Comparison of ENCODE assay signal across 9 mouse cellular contexts in genomic region chr10:111071805-111072553, GRCm38 (mm10).
A peak's percentile ranks its signal among the peaks of the same experiment; 100 is the strongest.
DNase-seq lines count a peak whose midpoint lies in the region; ATAC-seq and TF ChIP-seq lines count a peak whose summit lies in the region.
"Had no signal": no experiment of that assay in that cellular context is flagged by ENCODE, and none has a peak within 500 bp of the region (broad histone marks: within the 10 kb centered on the region; RNA-seq: fewer than 3 reads in every experiment).

No protein-coding gene starts in this region.

- peaks cover 10% of the 10 kb centered on the region for H3K4me1 ChIP-seq in hindbrain, embryonic 12.5 days
- peaks cover 18% of the 10 kb centered on the region for H3K4me1 ChIP-seq in limb, embryonic 10.5 days

- H3K36me3 ChIP-seq in hindbrain, embryonic 12.5 days, result no peaks in the 10 kb centered on the region
- H3K36me3 ChIP-seq in limb, embryonic 10.5 days, result no peaks in the 10 kb centered on the region

- no peak overlapping the region; the same call in 1 of the 2 replicates for H3K4me2 ChIP-seq in hindbrain, embryonic 12.5 days (replicated peaks)

- intact Hi-C loops in left cerebral cortex, postnatal 36 days (cut with DNase I), result no loop called here

- 15% methylated on average over 9 of the region's 11 CpGs for WGBS in hindbrain, embryonic 12.5 days
- 14% methylated on average over 9 of the region's 11 CpGs for WGBS in limb, embryonic 10.5 days

- no peaks in the 10 kb centered on the region for H3K9me3 ChIP-seq in hindbrain, embryonic 12.5 days (replicated peaks)
- H3K9me3 ChIP-seq in limb, embryonic 10.5 days (replicated peaks), result no peaks in the 10 kb centered on the region

- no peak overlapping the region for H3K4me3 ChIP-seq in hindbrain, embryonic 12.5 days
- peak overlapping the region; percentile 6; the same call in 1 of the 2 replicates for H3K4me3 ChIP-seq in limb, embryonic 10.5 days
- no peak overlapping the region for H3K4me3 ChIP-seq in layer of hippocampus, adult 2 months

- H3K27ac ChIP-seq in hindbrain, embryonic 12.5 days, result no peak overlapping the region
- H3K27ac ChIP-seq in limb, embryonic 10.5 days, result no peak overlapping the region
- H3K27ac ChIP-seq in layer of hippocampus, adult 2 months, result no peak overlapping the region

- H3K9ac ChIP-seq in hindbrain, embryonic 12.5 days, result no peak overlapping the region

- TF ChIP-seq CTCF in layer of hippocampus, adult 2 months (conservative IDR thresholded peaks at IDR 0.05), result no peak

- no peaks in the 10 kb centered on the region for H3K27me3 ChIP-seq in hindbrain, embryonic 12.5 days
- no peaks in the 10 kb centered on the region for H3K27me3 ChIP-seq in limb, embryonic 10.5 days (ENCODE audit: low read depth, poor library complexity, severe bottlenecking)

- ATAC-seq in hindbrain, embryonic 12.5 days (ENCODE audit: low FRiP score), result peak; percentile 85
- ATAC-seq in erythroblast, adult 5-6 weeks (replicated peaks; ENCODE audit: low FRiP score, poor library complexity, severe bottlenecking), result no peak

- DNase-seq in MEL-GATA-1-ER (ENCODE audit: extremely low read depth, low read depth), result peak; percentile 13
- peak; percentile 35 for DNase-seq in embryo, embryonic 9.5 days (ENCODE audit: extremely low spot score)
- peak; percentile 35 for DNase-seq in limb, embryonic 10.5 days (ENCODE audit: low spot score)
- no peak for DNase-seq in left cerebral cortex, postnatal 36 days (ENCODE audit: low spot score in 2 of 2)
- DNase-seq in layer of hippocampus, adult 2 months (ENCODE audit: low spot score in 2 of 2), result no peak
- no peak for DNase-seq in cerebellum, adult 18-20 months
- DNase-seq: heart, postnatal 14 days had no signal

Comparison
In these comparisons a context has a peak if more than half of its experiments do, and no peak if none do; other contexts are left out.
1. DNase-seq: peak in MEL-GATA-1-ER (single experiment), embryo, embryonic 9.5 days (single experiment) and limb, embryonic 10.5 days (single experiment); none in left cerebral cortex, postnatal 36 days (0 of 2), layer of hippocampus, adult 2 months (0 of 2) and cerebellum, adult 18-20 months (0 of 2).